Mouse (Mus musculus) forebrain, embryonic 14.5 days (tissue): ENCODE measurements around the gene Tmem74b. TPM values are rescaled to one million over a fixed set of nuclear protein-coding genes. Genes with fewer than 3 reads are reported as not detected.

Experiments
- ATAC-seq: fragments of 200-750 bp; cut with Nextera tagmentation; 2 replicates; pipeline ENCODE4 v1.8.0; 2017; ENCODE audit warnings: mild to moderate bottlenecking, moderate library complexity
- DNase-seq: peaks from one replicate; pipeline ENCODE4 v3.0.0-alpha.2; 2015; ENCODE audit warnings: low spot score
- H3K27ac ChIP-seq: fragments of 300-500 bp; sonication (generic); 2 replicates; pipeline ENCODE4 v1.5.1; 2014; ENCODE audit warnings: low read depth, mild to moderate bottlenecking, control low read depth, low read length, moderate library complexity
- H3K27me3 ChIP-seq: fragments of 300-500 bp; sonication (generic); replicated peaks from 2 replicates; pipeline ENCODE4 v1.6.1; 2014; ENCODE audit warnings: low read length, control low read depth, mixed read lengths; ENCODE audit not compliant: control insufficient read depth, insufficient read depth
- H3K36me3 ChIP-seq: fragments of 300-500 bp; sonication (generic); 2 replicates; pipeline ENCODE4 v1.6.1; 2014; ENCODE audit warnings: low read length, control low read depth; ENCODE audit not compliant: control insufficient read depth, insufficient read depth
- H3K4me1 ChIP-seq: fragments of 300-500 bp; sonication (generic); 2 replicates; pipeline ENCODE4 v1.6.1; 2014; ENCODE audit warnings: antibody characterized with exemption, low read length, control low read depth; ENCODE audit not compliant: control insufficient read depth, insufficient read depth
- H3K4me2 ChIP-seq: fragments of 300-500 bp; sonication (generic); 2 replicates; pipeline ENCODE4 v1.6.1; 2014; ENCODE audit warnings: mild to moderate bottlenecking, control low read depth, low read length
- H3K4me3 ChIP-seq: fragments of 300-500 bp; sonication (generic); 2 replicates; pipeline ENCODE4 v1.5.1; 2014; ENCODE audit warnings: low read depth, low read length, control low read depth
- H3K9ac ChIP-seq: fragments of 300-500 bp; sonication (generic); 2 replicates; pipeline ENCODE4 v1.6.1; 2014; ENCODE audit warnings: mild to moderate bottlenecking, low read length, control low read depth, moderate library complexity
- H3K9me3 ChIP-seq: fragments of 300-500 bp; sonication (generic); replicated peaks from 2 replicates; pipeline ENCODE4 v1.6.1; 2016; ENCODE audit warnings: low read length, control low read depth, mixed read lengths; ENCODE audit not compliant: control insufficient read depth
- WGBS: fragments of 180-500 bp; shearing (Covaris S2); extraction: QIAGEN DNeasy Blood & Tissue Kit; methylation state at CpG from one replicate; pipeline ENCODE4 v1.1.7; 2014; 5-methylcytosine and 5-hydroxymethylcytosine counted together
- polyA plus RNA-seq: library from polyadenylated mRNA; unstranded; fragments of >200 nt; fragmentation: Nextera tagmentation; extraction: Ambion mirVana; gene quantifications from 2 replicates; pipeline ENCODE4 v1.2.1, GENCODE M21; 2014

Gene Tmem74b
- polyA plus RNA-seq, 1 experiment from 2014 or later, result 17.3 TPM

- no peaks in the 10 kb centered on the region for H3K9me3 ChIP-seq
- peak overlapping the region; percentile 75 for H3K4me3 ChIP-seq
- ATAC-seq (peak; percentile 92), DNase-seq (peak; percentile 75)
- peak overlapping the region; percentile 95 for H3K9ac ChIP-seq
- H3K4me1 ChIP-seq, result peaks cover 10% of the 10 kb centered on the region
- no peaks in the 10 kb centered on the region for H3K27me3 ChIP-seq
- peaks cover 12% of the 10 kb centered on the region for H3K36me3 ChIP-seq
- H3K27ac ChIP-seq, result peak overlapping the region; percentile 52; the same call in 1 of the 2 replicates
- H3K4me2 ChIP-seq, result peak overlapping the region; percentile 88
- under 1% methylated on average over 67 of the region's 97 CpGs for WGBS
Measured at GRCm38 (mm10) chr2:151702146-151702850, 490 bp downstream of the Tmem74b start.

DNA sequence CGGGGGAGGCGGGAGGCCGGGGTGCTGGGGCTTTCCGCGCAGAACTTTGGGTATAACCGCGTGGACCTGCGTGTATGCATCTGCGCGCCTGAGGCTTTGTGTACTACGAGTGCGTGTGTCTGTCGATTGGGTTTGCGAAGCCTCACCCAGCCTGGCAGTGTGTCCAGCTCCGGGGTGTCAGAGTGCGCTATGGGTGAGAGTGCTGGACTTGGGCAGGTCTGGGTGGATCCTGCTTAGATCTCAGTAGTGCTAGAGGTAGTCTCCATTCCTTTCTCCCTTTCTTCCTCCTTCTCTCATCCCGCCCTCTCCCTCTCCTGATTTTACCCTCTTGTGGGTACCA is 1.0 kb downstream of the Tmem74b start:
- WGBS, result 1% methylated on average over 17 of the region's 17 CpGs
- DNase-seq, result peak; percentile 52
- ATAC-seq, result peak; percentile 57; the same call in 1 of the 2 replicates
- peak overlapping the region; percentile 75 for H3K4me3 ChIP-seq
- peak overlapping the region; percentile 88 for H3K4me2 ChIP-seq
- H3K36me3 ChIP-seq, result peaks cover 14% of the 10 kb centered on the region
- H3K9ac ChIP-seq, result peak overlapping the region; percentile 95
- H3K9me3 ChIP-seq, result no peaks in the 10 kb centered on the region
- peak overlapping the region; percentile 52; the same call in 1 of the 2 replicates for H3K27ac ChIP-seq
- no peaks in the 10 kb centered on the region for H3K27me3 ChIP-seq
- H3K4me1 ChIP-seq, result peaks cover 10% of the 10 kb centered on the region

GRCm38 (mm10) chr2:151712647-151713046 is 10.8 kb downstream of the Tmem74b start:
- Histone ChIP-seq H3K4me1 (no peaks in the 10 kb centered on the region), H3K4me3 (no peak overlapping the region), H3K9ac (no peak overlapping the region), H3K27me3 (no peaks in the 10 kb centered on the region), H3K4me2 (no peak overlapping the region), H3K9me3 (no peaks in the 10 kb centered on the region), H3K27ac (no peak overlapping the region), H3K36me3 (peaks cover 46% of the 10 kb centered on the region)
- no peak for ATAC-seq
- DNase-seq, result no peak
- WGBS, result 37% methylated on average over 3 of the region's 3 CpGs

DNA sequence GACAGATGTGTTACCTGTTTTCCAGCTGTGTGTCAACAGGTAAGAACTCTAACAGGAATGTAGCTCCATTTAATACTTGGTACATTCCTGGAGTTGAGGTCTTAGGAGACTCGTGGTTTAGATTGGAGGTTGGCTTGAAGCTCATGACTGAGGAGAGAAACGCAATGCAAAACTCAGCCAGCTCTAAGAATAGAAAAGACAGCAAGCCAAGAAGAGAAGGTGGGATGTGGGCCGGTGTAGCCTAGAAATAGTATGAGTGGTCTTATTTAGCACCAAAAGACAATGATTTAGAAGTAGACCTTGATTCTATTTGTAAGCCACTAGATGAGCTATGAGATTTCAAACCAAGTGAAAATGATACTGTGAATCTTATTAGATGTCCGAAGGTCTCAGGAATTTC is 13.7 kb downstream of the Tmem74b start:
- H3K27me3 ChIP-seq, result no peaks in the 10 kb centered on the region
- no peak overlapping the region for H3K4me3 ChIP-seq
- WGBS, result 95% methylated on average over 4 of the region's 4 CpGs
- no peaks in the 10 kb centered on the region for H3K4me1 ChIP-seq
- H3K4me2 ChIP-seq, result no peak overlapping the region
- ATAC-seq (no peak), DNase-seq (no peak)
- H3K9me3 ChIP-seq, result no peaks in the 10 kb centered on the region
- H3K36me3 ChIP-seq, result peaks cover 65% of the 10 kb centered on the region
- no peak overlapping the region for H3K27ac ChIP-seq
- H3K9ac ChIP-seq, result no peak overlapping the region

- Histone ChIP-seq H3K4me3 (no peak overlapping the region), H3K27ac (no peak overlapping the region), H3K4me2 (no peak overlapping the region), H3K27me3 (no peaks in the 10 kb centered on the region), H3K36me3 (peaks cover 70% of the 10 kb centered on the region), H3K9ac (no peak overlapping the region), H3K9me3 (no peaks in the 10 kb centered on the region), H3K4me1 (no peaks in the 10 kb centered on the region)
- 96% methylated on average over 2 of the region's 2 CpGs for WGBS
- DNase-seq (no peak), ATAC-seq (no peak)
Measured at GRCm38 (mm10) chr2:151716318-151717055, 14.7 kb downstream of the Tmem74b start.

DNA sequence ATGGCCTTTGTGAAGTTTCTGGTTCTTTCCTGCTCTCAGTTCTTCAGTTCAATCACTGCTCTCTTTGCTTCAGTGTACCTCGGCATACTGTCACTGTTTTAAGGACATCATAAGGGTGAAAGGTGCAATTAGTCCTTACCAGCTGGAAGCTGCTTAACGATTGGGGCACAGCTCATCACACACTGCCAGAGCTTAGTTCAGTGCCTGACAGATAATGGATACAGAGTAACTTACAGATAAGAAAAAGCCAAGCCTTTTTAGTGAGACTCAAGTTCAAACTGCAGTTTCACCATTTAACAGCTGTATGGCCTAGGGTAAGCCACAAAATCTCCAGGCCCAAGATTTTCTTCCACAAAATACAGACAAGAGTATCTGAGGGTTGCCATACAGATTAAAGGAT is 22.3 kb downstream of the Tmem74b start:
- DNase-seq, result no peak
- no peak overlapping the region for H3K4me2 ChIP-seq
- H3K9ac ChIP-seq, result no peak overlapping the region
- H3K27me3 ChIP-seq, result no peaks in the 10 kb centered on the region
- ATAC-seq, result no peak
- no peak overlapping the region for H3K4me3 ChIP-seq
- WGBS, result 84% methylated on average over 2 of the region's 2 CpGs
- peaks cover 81% of the 10 kb centered on the region for H3K36me3 ChIP-seq
- H3K4me1 ChIP-seq, result no peaks in the 10 kb centered on the region
- H3K9me3 ChIP-seq, result peaks cover 4% of the 10 kb centered on the region; the same call in 1 of the 2 replicates
- H3K27ac ChIP-seq, result no peak overlapping the region

DNA sequence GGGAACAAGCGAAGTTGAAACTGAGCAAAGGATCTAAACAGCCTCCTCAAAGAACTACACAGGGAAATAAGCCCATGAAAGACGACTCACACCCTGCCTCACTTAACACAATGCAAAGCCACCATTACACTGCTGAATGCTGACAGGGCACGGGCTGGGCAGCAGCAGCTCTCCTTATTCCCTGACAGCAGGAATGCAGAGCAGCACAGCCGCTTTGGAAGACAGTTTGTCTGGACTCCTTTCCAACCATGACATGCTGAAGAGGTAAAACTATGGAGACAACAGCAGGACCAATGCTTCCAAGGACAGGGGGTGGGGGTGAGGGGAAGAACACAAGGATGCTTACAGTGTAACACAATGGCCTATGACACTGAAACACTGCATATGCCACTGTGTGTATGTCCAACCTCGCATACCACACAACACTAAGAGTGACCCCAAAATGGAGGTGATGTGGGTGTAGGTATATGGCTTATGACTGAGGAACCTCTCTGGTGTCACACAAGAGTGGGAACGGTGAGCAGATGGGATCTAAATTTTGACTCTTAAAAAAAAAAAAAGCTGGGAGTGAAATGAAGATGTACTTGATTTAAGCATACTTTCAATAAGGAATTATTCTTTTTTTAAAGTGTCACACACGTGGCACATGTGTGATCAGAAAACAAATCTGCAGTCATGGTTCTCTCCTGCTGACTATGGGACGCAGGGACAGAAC is 31.5 kb downstream of the Tmem74b start:
- Histone ChIP-seq H3K9me3 (no peaks in the 10 kb centered on the region), H3K4me1 (no peaks in the 10 kb centered on the region), H3K9ac (no peak overlapping the region), H3K4me3 (no peak overlapping the region), H3K36me3 (peaks cover 48% of the 10 kb centered on the region), H3K27ac (no peak overlapping the region), H3K27me3 (no peaks in the 10 kb centered on the region), H3K4me2 (no peak overlapping the region)
- 84% methylated on average over 8 of the region's 8 CpGs for WGBS
- no peak for ATAC-seq
- no peak for DNase-seq

GRCm38 (mm10) chr2:151735422-151735821 is 33.6 kb downstream of the Tmem74b start:
- DNase-seq, result no peak
- ATAC-seq, result no peak
- Histone ChIP-seq H3K36me3 (peaks cover 27% of the 10 kb centered on the region), H3K9ac (no peak overlapping the region), H3K27ac (no peak overlapping the region), H3K27me3 (no peaks in the 10 kb centered on the region), H3K9me3 (no peaks in the 10 kb centered on the region), H3K4me2 (no peak overlapping the region), H3K4me3 (no peak overlapping the region), H3K4me1 (peaks cover 12% of the 10 kb centered on the region)
- WGBS, result 91% methylated on average over 6 of the region's 6 CpGs
